Mouse (Mus musculus) gastrocnemius, adult 8-10 months (tissue): Measurements from ENCODE around the gene Gck. TPM values are rescaled to one million over a fixed set of nuclear protein-coding genes. Genes with fewer than 3 reads are reported as not detected.
"Not testable (repeated sequence)": the region's sequence is repeated elsewhere in the genome, so short reads cannot be mapped to it uniquely, and the experiment has no call there.

Experiments used
- DNase-seq, 2 experiments: peaks; one replicate each; pipeline ENCODE4 v3.0.0; 2022; ENCODE audit warnings: low spot score in 2 of 2
- total RNA-seq, 4 experiments: library from RNA; stranded (reverse); gene quantifications; 2 replicates each; pipeline ENCODE4 v1.2.4; 2022

Gene Gck
- total RNA-seq, 4 experiments from 2014 or later = 1.5 to 5.7 (median 3.0) TPM

- DNase-seq = peak; percentile 93 to 96
These were observed 5.8 kb upstream of the Gck start, which contains the start of gene Ykt6 for GRCm38 (mm10) chr11:5955546-5956276. Ykt6 (plus strand) TSS chr11:5955693.

- peak in 1 of 2 experiments; percentile 25 for DNase-seq
These were observed 5.2 kb upstream of the Gck start for GRCm38 (mm10) chr11:5954965-5955504.

GRCm38 (mm10) chr11:5954435-5954834, 4.6 kb upstream of the Gck start:
- DNase-seq = no peak

GRCm38 (mm10) chr11:5953130-5953765, 3.4 kb upstream of the Gck start:
- DNase-seq = no peak

DNA sequence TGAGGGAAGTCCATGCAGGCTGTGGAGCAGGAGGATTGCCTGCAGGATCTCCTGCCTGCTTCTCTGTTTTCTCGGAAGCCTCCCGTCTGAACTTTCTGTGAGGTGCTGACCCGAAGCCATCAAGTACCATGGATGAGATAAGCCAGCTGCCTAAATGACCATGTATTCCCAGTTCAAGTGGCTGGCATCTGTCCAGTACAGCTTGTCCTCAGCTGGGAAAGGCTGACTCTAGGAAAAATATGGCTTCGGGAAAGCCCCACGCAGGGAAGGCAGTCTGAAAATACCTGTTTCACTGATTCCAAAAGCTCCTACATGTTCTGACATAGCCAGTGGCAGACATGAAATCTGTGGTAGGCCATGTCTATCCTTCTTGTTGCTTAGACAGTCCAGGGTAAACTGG, 2.6 kb upstream of the Gck start:
- DNase-seq = no peak

- no peak for DNase-seq
These were observed 1.2 kb downstream of the Gck start for GRCm38 (mm10) chr11:5948546-5949250.

DNA sequence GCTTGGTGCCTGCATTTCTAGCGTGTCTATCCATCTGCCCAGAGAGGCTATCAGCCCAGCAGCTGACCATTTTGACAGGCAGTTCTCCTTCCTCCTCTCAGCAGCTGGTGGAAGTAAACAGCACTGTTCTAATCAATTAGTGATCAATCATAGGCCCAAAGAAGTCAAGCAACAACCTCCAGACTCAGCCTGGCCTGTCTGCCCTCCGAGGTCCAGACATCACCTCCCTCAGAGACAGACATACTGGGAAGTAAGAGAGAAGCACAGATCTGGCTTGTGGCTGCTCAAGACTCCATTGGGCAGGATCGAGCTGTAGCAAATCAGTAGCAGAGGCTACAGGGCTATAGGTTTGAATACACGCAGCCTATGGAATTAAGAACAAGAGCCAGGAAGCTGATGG, 2.1 kb downstream of the Gck start:
- DNase-seq = no peak

DNA sequence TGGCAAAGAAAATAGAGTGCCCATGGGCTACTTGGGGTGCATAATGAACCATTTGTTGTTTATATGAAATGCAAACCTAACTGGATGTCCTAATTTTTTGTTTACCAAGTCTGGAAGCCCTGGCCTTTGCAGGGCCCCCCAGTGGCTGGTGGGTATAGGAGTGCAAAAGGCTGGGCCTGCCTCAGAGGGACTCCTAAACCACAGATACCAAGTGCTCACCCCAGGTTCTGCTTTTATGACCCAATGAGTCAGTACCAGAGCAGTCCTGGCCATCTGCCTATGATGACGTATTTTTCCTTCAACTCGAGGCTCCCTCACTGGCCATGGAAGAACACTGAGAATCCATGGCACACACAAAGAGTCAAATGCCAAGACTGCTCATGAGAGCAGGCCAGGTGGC, 4.8 kb downstream of the Gck start:
- no peak for DNase-seq

DNA sequence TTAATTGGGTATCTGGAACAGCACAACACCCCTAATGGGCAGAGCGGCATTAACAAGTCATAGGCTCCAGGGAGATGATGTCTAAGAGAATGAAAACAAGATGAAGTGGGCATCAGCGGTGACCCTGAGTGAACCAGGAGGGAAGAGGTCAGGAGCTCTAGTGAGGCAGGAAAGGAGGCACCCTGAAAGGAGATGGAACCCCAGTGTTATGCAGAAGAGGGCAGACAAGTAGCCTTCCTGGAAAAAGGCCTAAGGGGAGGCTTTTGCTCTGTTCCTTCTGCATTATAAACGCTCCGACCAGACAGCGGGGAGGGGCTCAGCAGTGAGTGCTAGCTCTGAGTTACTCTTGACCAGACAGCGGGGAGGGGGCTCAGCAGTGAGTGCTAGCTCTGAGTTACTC, 6.9 kb downstream of the Gck start:
- no peak for DNase-seq

GRCm38 (mm10) chr11:5934531-5934930, 15.3 kb downstream of the Gck start:
- not testable (repeated sequence) for DNase-seq

DNA sequence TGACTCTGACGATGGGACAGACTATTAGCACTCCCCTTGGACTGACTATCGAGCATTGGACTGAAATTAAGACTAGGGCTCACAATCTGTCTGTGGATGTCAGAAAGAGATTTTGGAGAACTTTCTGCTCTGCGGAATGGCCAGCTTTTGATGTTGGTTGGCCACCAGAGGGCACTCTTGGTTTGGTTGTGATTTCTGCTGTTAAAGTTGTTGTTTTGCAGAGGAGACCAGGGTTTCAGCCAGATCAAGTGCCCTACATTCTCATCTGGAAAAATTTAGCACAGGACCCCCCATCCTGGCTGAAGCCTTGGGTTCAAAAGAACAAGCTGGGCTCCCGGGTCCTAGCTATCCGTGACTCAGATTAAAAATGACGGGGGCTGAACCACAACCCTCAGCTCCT, 17.9 kb downstream of the Gck start:
- DNase-seq = not testable (repeated sequence)

DNA sequence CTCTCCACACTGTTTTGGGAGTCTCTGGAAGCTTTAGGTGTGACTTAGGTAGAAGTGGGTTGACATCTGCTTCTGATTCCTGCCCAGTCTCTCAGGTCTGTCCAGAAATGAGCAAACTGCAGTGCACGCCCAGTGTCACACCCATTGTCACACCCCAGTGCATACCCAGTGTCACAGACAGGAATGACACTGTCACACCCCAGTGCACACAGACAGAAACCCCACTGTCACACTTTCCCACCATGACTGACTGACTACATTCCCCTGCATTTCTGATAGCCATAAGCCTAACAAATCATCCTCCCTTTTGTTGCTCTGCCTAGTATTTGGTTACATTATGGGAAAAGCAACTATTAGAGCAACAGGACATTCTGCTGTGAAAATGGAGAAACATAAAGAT, 19.3 kb downstream of the Gck start:
- DNase-seq = no peak

DNA sequence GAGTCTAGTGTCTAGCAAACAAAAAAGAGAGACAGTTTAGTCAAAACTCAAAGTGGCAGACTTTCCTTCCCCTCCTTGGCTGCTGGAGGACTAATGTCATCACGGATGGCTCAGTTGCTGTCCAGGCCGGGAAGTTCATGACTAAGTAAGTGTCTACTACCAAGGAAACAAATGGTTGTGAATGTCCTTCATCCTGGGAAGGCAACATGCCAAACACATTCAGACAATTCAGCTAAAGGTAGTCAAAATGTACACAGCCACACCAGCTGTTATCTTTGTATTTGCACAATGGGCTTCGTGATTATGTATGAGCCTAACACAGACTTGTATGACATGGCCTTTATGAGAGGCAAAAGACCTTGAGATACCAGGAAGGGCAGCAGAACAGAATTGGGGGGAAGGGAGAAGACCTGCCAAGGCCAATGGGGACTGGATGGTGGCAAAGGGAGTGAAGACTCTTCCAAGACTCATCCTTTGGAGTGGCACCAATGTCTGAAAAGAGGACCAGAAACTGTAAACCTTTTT, 23.1 kb downstream of the Gck start:
- no peak for DNase-seq

GRCm38 (mm10) chr11:5924699-5925098, 25.2 kb downstream of the Gck start:
- DNase-seq = no peak

GRCm38 (mm10) chr11:5920323-5920960, 29.4 kb downstream of the Gck start:
- DNase-seq = no peak

DNA sequence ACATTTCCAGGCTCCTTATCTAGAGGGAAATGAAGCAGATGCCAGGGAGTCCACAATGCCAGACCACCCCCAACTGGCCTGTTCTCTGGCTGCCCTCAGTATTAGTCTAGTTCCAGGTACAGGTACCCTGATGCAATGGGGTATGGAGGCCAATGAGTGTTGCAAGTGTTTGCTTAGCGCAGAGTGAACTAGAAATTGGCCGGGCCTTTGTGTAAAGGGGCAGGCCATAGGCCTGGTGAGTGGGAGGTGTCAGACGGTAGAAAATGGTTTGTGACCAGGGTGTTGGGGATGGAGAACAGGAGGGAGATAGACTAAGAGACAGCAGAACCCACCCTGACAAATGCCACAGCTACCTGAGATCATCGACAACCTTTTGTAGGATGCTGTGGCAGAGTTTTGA, 30.3 kb downstream of the Gck start:
- DNase-seq = no peak

DNA sequence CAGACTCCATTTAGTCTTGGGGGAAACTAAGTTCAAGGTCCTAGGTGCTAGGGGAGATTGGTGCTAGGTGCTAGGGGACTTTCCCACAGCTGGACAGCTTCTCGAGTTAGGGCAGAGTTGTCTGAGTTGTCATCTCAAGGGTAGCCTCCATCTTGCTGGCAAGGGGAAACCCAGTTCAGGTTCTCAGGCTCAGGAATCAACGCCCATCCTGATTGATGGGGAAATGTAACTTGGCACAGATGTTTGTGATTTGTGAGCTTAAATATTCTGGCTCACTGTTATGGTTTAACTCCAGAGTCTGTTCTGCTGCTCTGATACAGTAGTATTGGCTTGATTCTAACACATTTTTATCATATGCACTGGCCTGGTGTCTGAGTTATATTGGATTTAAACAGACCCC, 31.8 kb downstream of the Gck start:
- DNase-seq = no peak

- DNase-seq = no peak
These were observed 33.7 kb downstream of the Gck start for GRCm38 (mm10) chr11:5916178-5916548.

DNA sequence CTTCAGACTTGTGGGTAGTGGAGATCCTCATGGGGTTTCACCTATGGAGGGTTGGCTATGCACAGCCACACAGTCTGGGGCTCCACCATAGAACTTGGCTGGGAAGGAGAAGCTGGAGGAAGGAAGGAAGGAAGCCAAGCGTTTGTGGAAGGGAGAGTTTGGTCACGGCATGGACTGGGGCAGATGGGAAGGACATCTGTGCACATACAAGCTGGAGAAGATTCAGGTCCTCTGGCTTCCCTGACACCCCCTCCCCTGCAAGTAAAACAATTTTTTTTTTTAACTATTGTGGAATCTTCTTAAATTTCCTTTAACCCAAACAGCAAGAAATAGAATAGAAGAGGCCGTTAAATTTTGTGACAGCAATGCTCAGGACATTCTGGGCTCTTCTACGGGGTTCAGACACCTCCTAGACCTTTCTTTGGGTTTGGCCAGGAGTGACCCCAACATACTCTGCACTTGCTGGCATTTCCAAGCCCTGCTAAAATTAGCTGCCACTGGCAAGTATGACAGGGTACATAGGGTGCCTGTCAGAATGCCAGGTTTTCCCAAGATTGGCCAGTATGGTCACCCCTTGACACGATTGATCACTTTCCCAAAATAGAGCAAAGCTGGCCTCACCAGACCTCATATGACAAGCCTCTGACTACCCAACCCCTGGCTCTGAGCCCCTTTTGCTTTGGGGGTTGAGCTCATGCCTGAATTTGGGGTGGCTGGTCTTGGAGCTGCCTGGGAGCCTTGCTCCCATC, 34.3 kb downstream of the Gck start:
- peak; percentile 39 to 46 for DNase-seq

DNA sequence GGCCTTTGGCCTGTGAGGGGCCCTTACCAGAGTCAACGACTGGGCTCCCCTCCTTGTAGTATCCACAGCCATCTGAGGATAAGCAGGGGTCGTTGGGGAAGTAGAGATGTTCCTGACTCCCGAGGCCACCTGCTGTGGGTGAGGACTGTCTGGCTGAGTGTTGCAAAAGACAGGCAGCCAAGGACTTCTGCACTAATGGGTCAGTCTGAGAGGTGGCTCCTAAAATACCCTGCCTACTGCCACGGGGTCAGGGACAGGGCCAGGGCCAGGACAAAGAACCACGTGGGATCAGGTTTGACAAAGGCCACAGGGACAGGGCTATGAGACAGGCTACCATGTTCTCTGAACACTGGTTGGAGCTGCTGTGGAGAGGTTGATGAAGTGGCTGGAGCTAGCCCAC, 34.9 kb downstream of the Gck start:
- DNase-seq = no peak

- no peak for DNase-seq
These were observed 35.9 kb downstream of the Gck start for GRCm38 (mm10) chr11:5913936-5914335.
